Mouse (Mus musculus): ENCODE results near the gene Sirt2. TPM values are rescaled to one million over a fixed set of nuclear protein-coding genes. Genes with fewer than 3 reads are reported as not detected.

Gene Sirt2
- polyA plus RNA-seq, 1 experiment, result 17.6 TPM

DNA sequence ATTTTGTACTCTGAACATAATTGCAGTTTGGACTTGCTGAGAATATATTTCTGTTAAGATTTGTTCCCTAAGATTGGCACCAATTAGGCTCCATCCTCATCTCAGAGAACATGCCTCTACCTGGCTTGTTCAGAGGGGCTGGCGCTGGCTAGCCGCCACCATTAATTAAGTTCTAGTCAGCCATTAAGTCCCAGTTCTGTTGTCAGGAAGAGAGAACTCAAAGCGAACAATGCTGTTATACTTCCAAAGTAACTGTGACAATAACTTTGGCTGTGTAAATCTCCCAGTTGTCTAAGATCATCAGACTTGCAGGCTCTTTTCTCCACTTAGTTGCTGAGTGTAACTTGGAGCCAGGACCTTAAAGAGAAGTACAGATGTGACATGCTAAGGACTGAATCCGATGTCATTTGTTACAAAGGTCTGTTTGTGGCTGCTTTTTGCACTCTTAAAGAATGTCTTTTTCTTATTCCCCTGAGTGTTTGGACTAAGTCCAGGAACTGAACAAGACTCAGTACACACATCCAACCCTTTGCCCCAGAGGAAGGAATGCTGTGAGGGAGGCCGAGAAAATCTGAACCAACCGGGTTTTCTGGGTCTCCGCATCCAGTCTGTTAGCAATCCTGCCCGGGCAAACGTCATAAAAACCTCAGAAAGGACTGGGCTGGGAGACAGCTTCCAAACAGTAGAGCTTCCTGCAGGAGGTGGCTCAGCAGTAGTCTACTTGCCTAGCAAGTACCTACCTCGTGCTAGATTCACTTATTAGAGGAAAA, 35.6 kb downstream of the Sirt2 start:
- H3K4me3 ChIP-seq (replicated peaks), result no peak overlapping the region
- H3K36me3 ChIP-seq (ENCODE audit: control insufficient read depth), result peaks cover 7% of the 10 kb centered on the region
- TF ChIP-seq GATA1 (IDR thresholded peaks at IDR 0.05; ENCODE audit: low read length), result no peak
- TF ChIP-seq TAL1 (IDR thresholded peaks at IDR 0.05; ENCODE audit: low read length), result no peak
- no peaks in the 10 kb centered on the region for H3K27me3 ChIP-seq (ENCODE audit: control insufficient read depth)
- peaks cover 32% of the 10 kb centered on the region for H3K4me1 ChIP-seq (ENCODE audit: control insufficient read depth)
- H3K9me3 ChIP-seq (ENCODE audit: control insufficient read depth, low read length), result no peaks in the 10 kb centered on the region

DNA sequence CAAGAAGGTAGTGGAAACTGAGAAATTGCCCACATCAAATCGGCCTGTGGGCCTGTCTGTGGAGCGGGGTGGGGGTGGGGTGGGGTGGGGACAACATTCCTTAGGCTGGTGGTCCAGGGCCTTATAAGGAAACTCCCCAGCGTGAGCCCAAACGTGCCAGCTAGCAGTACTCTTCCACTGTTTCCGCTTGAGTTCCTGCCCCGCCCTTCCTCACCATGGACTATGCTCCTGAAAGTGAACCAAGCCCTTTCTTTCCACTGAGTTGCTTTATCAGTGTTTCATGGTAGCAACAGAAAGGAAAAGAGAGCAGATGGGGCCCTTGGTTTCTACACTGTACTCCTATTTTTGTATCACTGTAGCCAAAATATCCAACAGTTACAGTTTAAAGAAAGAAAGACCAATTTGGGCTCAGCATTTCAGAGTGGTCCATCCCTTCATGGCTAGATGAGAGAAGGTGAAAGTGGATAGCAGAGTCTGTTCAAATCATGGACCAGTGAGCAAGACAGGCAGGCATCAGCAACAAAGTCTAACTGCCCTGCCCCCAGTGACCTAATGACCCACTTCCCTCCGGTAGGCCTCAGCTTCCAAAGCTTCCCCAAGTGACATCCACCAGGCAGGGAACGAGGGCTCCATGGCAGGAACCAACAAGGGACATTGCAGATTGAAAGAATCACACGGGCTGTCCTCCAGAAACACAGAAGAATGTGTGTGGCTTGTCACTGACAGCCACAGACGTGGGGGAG, 36.5 kb downstream of the Sirt2 start:
- no peak overlapping the region for H3K4me3 ChIP-seq (replicated peaks)
- TF ChIP-seq GATA1 (IDR thresholded peaks at IDR 0.05; ENCODE audit: low read length) (no peak), TAL1 (IDR thresholded peaks at IDR 0.05; ENCODE audit: low read length) (no peak)
- H3K9me3 ChIP-seq (ENCODE audit: control insufficient read depth, low read length), result no peaks in the 10 kb centered on the region

DNA sequence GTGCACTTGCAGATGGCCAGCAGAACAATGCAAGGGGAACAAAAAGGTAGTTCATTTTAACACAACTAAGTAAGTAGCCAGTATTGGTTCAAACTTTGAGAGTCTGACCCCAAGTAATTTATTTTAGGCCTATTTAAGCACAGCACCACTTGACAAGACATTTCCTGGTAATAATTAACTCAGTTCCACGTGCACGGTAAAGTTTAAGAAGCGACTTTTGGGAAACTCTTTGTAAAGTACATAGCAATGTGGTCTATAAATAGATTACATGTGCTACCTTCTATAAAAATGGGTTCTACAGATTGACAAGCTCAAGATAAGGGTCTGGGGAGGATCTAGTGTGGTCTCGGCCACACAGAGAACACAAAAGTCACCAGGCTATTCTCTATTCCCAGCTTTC, 37.2 kb downstream of the Sirt2 start:
- Histone ChIP-seq H3K4me3 (replicated peaks) (no peak overlapping the region), H3K27me3 (ENCODE audit: control insufficient read depth) (no peaks in the 10 kb centered on the region), H3K4me1 (ENCODE audit: control insufficient read depth) (peaks cover 38% of the 10 kb centered on the region), H3K36me3 (ENCODE audit: control insufficient read depth) (peaks cover 2% of the 10 kb centered on the region; the same call in 1 of the 2 replicates), H3K9me3 (ENCODE audit: control insufficient read depth, low read length) (no peaks in the 10 kb centered on the region)
- TF ChIP-seq TAL1 (IDR thresholded peaks at IDR 0.05; ENCODE audit: low read length) (no peak), GATA1 (IDR thresholded peaks at IDR 0.05; ENCODE audit: low read length) (no peak)

More for the DNA sequence above, 36.5 kb downstream of the Sirt2 start:
- Histone ChIP-seq H3K36me3 (ENCODE audit: control insufficient read depth) (peaks cover 2% of the 10 kb centered on the region; the same call in 1 of the 2 replicates), H3K27me3 (ENCODE audit: control insufficient read depth) (no peaks in the 10 kb centered on the region), H3K4me1 (ENCODE audit: control insufficient read depth) (peaks cover 32% of the 10 kb centered on the region)

DNA sequence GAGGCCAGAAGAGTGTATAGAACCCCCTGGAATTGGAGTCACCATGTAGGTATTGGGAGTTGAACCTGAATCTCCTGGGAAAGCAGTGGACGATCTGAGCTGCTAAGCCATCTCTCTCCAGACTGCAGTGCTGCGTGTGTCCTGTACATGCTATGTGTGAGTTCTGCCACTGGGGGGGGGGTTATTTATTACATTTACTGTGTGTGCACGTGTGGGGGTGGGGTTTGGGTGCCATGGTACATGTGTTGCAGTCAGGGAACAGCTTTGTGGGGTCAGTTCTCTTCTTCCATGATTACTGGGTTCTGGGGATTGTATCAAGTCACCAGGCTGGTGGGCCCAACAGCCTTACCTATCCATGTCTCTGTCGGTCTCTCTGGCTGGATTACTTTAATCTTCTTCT, 40.3 kb downstream of the Sirt2 start:
- Histone ChIP-seq H3K27me3 (ENCODE audit: control insufficient read depth) (no peaks in the 10 kb centered on the region), H3K36me3 (ENCODE audit: control insufficient read depth) (peaks cover 2% of the 10 kb centered on the region), H3K4me1 (ENCODE audit: control insufficient read depth) (peaks cover 53% of the 10 kb centered on the region), H3K4me3 (replicated peaks) (no peak overlapping the region), H3K9me3 (ENCODE audit: control insufficient read depth, low read length) (no peaks in the 10 kb centered on the region)
- TF ChIP-seq TAL1 (IDR thresholded peaks at IDR 0.05; ENCODE audit: low read length), result no peak
- no peak for TF ChIP-seq GATA1 (IDR thresholded peaks at IDR 0.05; ENCODE audit: low read length)

DNA sequence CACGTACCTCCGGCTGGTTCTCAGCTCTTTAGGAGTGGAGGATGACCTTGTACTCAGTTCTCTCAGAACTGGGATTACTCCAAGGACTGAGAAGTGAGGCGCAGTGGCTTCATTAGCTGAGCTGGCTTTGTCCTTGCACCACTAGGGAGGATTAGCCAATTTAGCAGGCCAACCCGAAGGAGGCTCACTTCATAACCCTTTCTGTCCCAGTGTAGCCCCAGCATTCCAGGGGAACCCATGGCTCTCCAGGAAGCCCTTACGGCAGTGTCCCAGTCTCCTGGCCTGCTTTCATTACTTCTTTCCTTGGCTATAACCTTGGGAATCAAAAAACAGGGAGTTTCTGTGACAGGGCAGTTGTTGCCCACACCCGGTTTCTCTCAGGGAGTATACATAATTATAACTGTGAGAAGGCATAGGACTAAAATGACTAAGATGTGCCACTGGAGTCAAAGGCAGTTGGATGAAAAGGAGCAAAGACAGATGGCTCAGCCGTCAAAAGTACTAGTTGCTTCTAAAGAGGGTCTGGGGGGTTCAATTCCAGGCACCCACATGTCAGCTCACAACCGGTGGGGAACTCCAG, 41.2 kb downstream of the Sirt2 start:
- Histone ChIP-seq H3K4me1 (ENCODE audit: control insufficient read depth) (peaks cover 55% of the 10 kb centered on the region), H3K27me3 (ENCODE audit: control insufficient read depth) (no peaks in the 10 kb centered on the region), H3K36me3 (ENCODE audit: control insufficient read depth) (peaks cover 11% of the 10 kb centered on the region), H3K4me3 (replicated peaks) (peak overlapping the region; percentile 93), H3K9me3 (ENCODE audit: control insufficient read depth, low read length) (no peaks in the 10 kb centered on the region)
- TF ChIP-seq TAL1 (IDR thresholded peaks at IDR 0.05; ENCODE audit: low read length) (no peak), GATA1 (IDR thresholded peaks at IDR 0.05; ENCODE audit: low read length) (no peak)

DNA sequence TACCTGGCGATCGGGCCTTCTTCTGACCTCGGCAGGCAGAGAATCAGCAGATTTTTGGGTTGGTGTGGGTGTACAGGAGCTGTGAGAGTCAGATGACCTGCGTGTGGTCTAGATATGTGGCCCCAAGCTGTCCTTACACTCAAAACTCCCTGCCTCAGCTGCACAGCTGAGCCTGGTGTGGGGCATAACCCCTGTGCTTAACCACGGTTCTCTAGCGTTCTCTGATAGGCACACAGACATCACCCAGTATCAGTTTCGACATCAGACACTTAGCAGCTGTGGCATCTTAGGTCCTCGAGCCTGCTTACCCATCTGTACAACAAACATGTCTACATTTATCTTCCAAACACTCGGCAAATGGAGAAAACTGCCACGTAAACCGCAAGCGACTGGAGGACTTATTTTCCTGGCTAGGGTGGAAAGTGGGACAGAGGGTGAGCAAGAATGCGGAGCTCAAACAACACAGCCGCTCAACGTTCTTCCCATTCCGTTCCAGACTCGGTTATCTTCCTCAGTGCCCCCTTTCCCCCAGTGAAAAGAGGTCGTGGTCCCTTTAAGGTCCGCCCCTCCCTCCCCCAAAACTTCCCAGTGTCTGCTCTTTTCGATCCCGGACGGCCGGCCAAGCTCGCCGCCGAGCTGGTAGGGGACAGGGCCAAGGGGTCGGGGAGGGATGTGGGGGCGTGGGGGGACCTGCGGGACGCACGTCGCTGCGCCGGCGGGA, 41.8 kb downstream of the Sirt2 start, which contains the start of gene Hnrnpl:
TSS of gene Hnrnpl (plus strand) at position 321 of the 721 bp plus-strand sequence.
- Histone ChIP-seq H3K4me1 (ENCODE audit: control insufficient read depth) (peaks cover 55% of the 10 kb centered on the region), H3K4me3 (replicated peaks) (peak within 1 kb of the TSS; percentile 93), H3K36me3 (ENCODE audit: control insufficient read depth) (peaks cover 17% of the 10 kb centered on the region), H3K27me3 (ENCODE audit: control insufficient read depth) (no peaks in the 10 kb centered on the region), H3K9me3 (ENCODE audit: control insufficient read depth, low read length) (no peaks in the 10 kb centered on the region)
- no peak for TF ChIP-seq TAL1 (IDR thresholded peaks at IDR 0.05; ENCODE audit: low read length)
- TF ChIP-seq GATA1 (IDR thresholded peaks at IDR 0.05; ENCODE audit: low read length), result no peak

DNA sequence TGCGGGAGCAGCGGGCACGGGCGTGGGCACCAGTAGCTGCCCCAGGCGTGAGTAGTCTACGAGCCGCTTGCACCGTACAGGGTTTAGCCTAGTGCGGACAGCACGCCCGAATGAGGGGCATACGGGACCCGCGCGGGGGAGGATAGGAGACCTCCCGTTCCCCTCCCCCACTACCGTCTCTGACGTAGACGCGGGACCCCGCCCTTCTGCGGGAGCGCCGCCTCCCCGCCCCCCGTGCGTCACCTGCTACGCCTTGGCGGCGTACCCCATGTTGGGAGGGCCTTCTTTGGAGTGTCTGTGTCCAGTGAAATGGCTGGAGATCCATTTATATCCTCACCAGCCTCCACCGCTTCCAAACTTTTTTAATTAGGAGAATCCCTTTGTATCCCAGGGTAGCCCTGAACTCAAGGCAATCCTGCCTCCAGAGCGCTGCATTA, 42.4 kb downstream of the Sirt2 start:
- TF ChIP-seq TAL1 (IDR thresholded peaks at IDR 0.05; ENCODE audit: low read length) (no peak), GATA1 (IDR thresholded peaks at IDR 0.05; ENCODE audit: low read length) (no peak)
- Histone ChIP-seq H3K27me3 (ENCODE audit: control insufficient read depth) (no peaks in the 10 kb centered on the region), H3K4me1 (ENCODE audit: control insufficient read depth) (peaks cover 55% of the 10 kb centered on the region), H3K9me3 (ENCODE audit: control insufficient read depth, low read length) (no peaks in the 10 kb centered on the region), H3K36me3 (ENCODE audit: control insufficient read depth) (peaks cover 23% of the 10 kb centered on the region), H3K4me3 (replicated peaks) (peak overlapping the region; percentile 93)

DNA sequence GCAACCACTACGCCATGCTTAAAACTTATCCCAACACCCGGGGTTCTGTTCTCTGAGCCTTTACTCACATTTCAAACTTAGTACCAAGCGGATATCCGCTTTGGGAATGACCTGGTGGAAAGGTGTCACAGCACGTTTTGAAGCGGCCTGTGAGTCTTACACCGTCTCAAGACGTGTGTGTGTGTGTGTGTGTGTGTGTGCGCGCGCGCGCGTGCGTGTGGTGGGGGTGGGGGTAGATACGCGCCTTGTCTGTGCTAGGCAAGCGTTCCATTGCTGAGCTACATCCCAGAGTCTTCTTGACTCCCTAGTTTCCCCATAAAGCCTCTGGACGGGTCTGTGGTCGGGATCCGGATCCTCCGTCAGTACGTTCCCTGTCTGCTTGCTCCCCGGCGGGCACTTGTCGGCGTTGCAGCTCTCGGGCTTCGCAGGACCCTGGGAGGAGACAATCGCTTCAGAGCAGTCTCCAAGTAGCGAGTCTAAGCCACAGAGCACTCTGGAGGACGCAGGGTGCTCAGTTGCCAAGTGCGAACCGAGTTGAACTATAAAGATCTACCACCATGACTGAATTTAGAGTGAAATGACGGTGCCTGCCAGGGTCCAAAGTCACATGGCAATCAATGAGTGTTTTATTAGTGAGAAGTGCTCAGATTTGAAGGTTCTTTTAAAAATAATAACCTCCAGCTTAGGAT, 43.0 kb downstream of the Sirt2 start:
- H3K4me3 ChIP-seq (replicated peaks), result peak overlapping the region; percentile 93
- peaks cover 57% of the 10 kb centered on the region for H3K4me1 ChIP-seq (ENCODE audit: control insufficient read depth)
- H3K36me3 ChIP-seq (ENCODE audit: control insufficient read depth), result peaks cover 29% of the 10 kb centered on the region
- no peaks in the 10 kb centered on the region for H3K27me3 ChIP-seq (ENCODE audit: control insufficient read depth)
- TF ChIP-seq GATA1 (IDR thresholded peaks at IDR 0.05; ENCODE audit: low read length) (no peak), TAL1 (IDR thresholded peaks at IDR 0.05; ENCODE audit: low read length) (no peak)
- no peaks in the 10 kb centered on the region for H3K9me3 ChIP-seq (ENCODE audit: control insufficient read depth, low read length)

All from erythroblast, embryonic 14.5 days (primary cell).